Mouse (Mus musculus) kidney, postnatal 4 days (tissue): ENCODE results near the gene Rwdd3.
A peak's percentile ranks its signal among the peaks of the same experiment; 100 is the strongest.

Experiments used
- DNase-seq, 2 experiments: peaks; one replicate each; pipeline ENCODE4 v3.0.0; 2021; ENCODE audit warnings: mixed read lengths in 2 of 2

The Rwdd3 gene

GRCm38 (mm10) chr3:121159566-121159965 is 11.9 kb downstream of the Rwdd3 start:
- DNase-seq, result no peak

GRCm38 (mm10) chr3:121158901-121159351 is 12.6 kb downstream of the Rwdd3 start:
- DNase-seq, result no peak

DNA sequence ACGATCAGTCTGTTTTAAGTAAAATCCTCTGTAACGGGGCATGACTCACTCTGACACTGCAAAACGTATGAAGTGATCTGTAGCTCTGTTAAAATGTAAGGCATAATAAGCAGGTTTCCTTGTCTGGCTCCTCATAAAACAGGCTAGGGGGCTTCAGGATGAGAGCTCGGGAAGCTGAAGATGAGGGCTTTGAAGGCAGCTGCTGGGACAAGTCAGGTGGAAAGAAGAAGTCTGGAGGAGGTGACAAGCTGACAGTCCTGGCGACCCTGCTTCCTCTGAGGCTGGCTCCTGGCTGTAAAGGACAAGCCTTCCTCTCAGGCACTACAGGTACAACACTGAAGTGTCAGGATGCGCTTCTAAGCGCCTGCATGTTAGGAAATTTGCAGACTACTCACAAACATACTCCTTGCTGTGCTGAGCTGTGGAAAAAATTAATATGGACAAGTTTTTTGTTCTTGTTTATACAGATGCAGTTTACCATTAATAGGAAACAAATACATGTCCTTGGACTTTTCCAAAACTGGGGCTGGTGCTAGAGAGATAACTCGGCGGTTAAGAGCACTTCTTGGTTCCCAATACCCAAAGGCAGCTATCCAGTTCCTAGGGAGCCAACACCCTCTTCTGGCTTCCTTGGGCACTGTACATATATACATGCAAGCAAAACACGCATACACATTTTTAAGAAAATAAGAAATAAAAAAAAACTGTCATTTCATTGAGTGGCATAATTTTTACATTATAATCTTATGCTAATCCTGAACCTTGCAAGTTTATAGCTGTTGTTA is 13.8 kb downstream of the Rwdd3 start:
- DNase-seq, result no peak

GRCm38 (mm10) chr3:121156451-121157186 is 14.9 kb downstream of the Rwdd3 start:
- no peak for DNase-seq

DNA sequence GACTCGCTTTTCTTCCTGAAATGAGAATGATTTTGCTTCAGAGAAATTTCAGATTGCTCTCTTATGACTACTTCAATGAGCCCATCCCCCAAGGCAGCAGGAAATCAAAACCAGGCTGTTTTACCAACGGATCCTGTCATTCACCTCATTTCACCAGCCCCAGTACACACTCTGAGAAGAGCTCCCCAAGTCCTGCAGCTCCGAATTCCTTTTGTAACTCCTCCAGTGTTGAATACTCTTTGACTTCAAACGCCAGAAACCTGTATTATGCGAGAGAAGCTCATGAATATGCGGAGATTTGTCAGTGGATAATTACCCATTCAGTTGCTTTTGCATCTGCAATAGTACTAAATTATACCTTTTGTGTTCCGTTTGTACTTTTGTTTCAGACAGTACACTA is 15.5 kb downstream of the Rwdd3 start:
- no peak for DNase-seq

GRCm38 (mm10) chr3:121133937-121134336 is 37.6 kb downstream of the Rwdd3 start:
- no peak for DNase-seq

DNA sequence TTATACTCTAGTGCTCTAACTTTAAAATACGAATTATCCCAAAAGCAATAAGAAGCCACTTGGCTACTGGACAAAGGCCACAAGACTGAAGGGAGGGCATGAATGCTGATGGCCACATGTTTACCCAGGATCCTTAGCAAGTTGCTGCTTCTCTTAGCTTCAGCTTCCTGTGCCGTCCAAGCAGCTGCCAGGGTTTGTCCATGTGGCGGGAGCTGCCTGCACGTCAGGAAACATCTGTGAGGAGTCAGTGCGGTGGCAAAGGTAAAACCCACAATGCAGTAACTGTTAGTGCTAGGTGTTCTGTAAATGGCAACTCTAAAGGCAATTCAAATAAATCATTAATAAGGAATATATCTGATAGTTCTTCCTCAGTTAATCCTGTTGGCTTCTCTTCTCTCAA is 38.5 kb downstream of the Rwdd3 start:
- no peak for DNase-seq

GRCm38 (mm10) chr3:121127171-121127570 is 44.3 kb downstream of the Rwdd3 start:
- no peak for DNase-seq

- DNase-seq, result no peak
Observed at GRCm38 (mm10) chr3:121126476-121126875, 45.0 kb downstream of the Rwdd3 start.

- DNase-seq, result no peak
Observed at GRCm38 (mm10) chr3:121121072-121121471, 50.4 kb downstream of the Rwdd3 start.

- peak; percentile 18 to 20 for DNase-seq
Observed at GRCm38 (mm10) chr3:121116590-121116989, 54.9 kb downstream of the Rwdd3 start.

GRCm38 (mm10) chr3:121116067-121116466 is 55.4 kb downstream of the Rwdd3 start:
- DNase-seq, result no peak

DNA sequence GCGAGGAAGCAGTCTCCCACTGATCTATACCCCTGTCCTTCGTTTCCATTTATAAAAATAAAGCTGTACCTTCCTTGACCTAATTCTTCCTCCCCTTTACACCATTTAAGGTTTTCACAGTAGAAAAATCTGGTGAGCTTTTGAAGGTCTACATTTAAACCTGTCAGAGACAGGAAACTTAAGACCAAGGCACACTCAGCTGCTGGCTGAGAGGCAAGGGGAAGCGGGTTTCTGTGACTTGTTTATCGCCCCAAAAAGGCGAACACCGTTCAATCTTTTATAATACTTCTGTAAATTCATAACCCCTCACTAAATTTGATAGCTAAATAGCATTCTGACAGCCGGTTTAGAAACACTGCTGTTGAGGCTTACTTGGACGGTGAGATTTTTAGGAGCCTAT is 60.4 kb downstream of the Rwdd3 start:
- no peak for DNase-seq

- DNase-seq, result no peak
Observed at GRCm38 (mm10) chr3:121110430-121110829, 61.1 kb downstream of the Rwdd3 start.

GRCm38 (mm10) chr3:121107481-121107880 is 64.0 kb downstream of the Rwdd3 start:
- no peak for DNase-seq

DNA sequence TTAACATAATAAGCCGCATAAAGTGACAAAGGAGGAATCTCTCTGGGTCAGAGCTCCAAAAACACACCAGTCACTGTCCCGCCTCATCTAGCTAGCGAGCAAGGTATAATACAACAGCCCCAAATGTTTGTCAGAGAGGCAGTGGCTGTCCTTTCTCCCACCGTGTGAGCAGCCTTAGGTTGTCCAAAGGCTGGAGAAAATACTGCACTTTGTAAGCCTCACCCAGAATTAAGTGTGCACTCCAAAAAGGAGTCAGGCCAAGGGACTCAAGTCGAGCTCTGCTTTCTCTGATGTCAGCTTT is 66.1 kb downstream of the Rwdd3 start:
- no peak for DNase-seq
